Mouse (Mus musculus) myocyte (in vitro differentiated cells): ENCODE measurements around the gene Axl.

Experiments used
- E2F4 ChIP-seq: IDR thresholded peaks from one replicate; pipeline ENCODE4 v1.6.1; 2011; ENCODE audit warnings: mild to moderate bottlenecking, control low read depth, moderate library complexity; ENCODE audit not compliant: insufficient read depth
- USF1 ChIP-seq: IDR thresholded peaks from one replicate; pipeline ENCODE4 v1.6.1; 2011; ENCODE audit warnings: low read depth, mild to moderate bottlenecking, control low read depth, moderate library complexity

- no peak for TF ChIP-seq USF1
- no peak for TF ChIP-seq E2F4
Observed at GRCm38 (mm10) chr7:25799369-25799768, 10.9 kb upstream of the Axl start.
